Mouse (Mus musculus): ENCODE measurements around the gene Tfap2a.

DNA sequence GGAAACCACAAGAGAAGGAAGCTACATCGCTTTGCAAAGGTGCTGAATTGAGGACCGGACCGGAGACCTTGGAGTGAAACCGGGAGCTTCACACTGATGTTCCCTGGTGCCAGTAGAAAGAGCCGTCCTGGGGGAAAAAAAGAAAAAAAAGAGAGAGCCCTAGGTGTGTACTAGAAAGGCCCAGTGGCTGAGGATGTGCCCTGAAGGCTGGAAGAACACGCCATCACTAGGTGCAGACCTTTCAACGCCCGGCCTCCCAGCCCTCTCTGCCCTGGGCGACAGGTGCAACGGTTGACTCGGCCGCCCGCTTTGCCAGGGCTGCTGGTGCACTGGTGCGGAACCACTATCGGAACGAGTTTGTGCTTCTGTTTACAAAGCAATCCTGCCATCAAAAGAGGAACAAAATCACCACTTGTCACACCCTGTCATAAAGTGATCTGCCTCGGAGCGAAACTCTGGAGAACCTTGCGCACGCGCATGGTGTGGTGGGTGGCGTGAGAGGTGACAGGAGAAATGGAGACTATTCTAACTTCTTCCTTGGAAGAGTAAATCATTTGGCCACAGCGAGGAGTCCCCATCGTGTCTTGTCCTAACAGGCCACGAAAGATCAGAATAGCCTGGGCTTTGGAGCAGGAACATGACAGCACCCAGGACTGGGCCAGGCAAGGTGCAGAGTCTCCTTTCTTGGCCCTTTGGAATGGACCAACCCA lies 3.8 kb upstream of the Tfap2a start:
- TF ChIP-seq CTCF (IDR thresholded peaks at IDR 0.05; ENCODE audit: insufficient read depth, low read depth, low read length) (no peak), POLR2A (IDR thresholded peaks at IDR 0.05; ENCODE audit: insufficient read depth, low read depth, low read length) (no peak)
